Mouse (Mus musculus) kidney, postnatal 0 days (tissue): ENCODE measurements at regions not wholly inside any gene's neighbourhood (a gene's known extent, or its start where the extent isn't known, plus 50 kb on each side); places are given as distances from the start of the nearest gene placed in this dataset.
"Not testable (repeated sequence)": the region's sequence is repeated elsewhere in the genome, so short reads cannot be mapped to it uniquely, and the experiment has no call there.

Experiments
- ATAC-seq: fragments of 200-750 bp; cut with Nextera tagmentation; replicated peaks from 2 replicates; pipeline ENCODE4 v1.8.0; 2017; ENCODE audit warnings: low read depth, moderate number of reproducible peaks, moderate TSS enrichment, moderate library complexity; ENCODE audit not compliant: low FRiP score
- DNase-seq: peaks from one replicate; pipeline ENCODE4 v3.0.0-alpha.2; 2016; ENCODE audit warnings: low spot score
- H3K27ac ChIP-seq: fragments of 300-500 bp; sonication (generic); 2 replicates; pipeline ENCODE4 v1.5.1; 2014; ENCODE audit warnings: mild to moderate bottlenecking
- H3K27me3 ChIP-seq: fragments of 300-500 bp; sonication (generic); 2 replicates; pipeline ENCODE4 v1.6.1; 2014; ENCODE audit warnings: low read length, mixed read lengths; ENCODE audit not compliant: insufficient read depth
- H3K36me3 ChIP-seq: fragments of 300-500 bp; sonication (generic); 2 replicates; pipeline ENCODE4 v1.6.1; 2014; ENCODE audit warnings: low read length, mixed read lengths; ENCODE audit not compliant: insufficient read depth
- H3K4me1 ChIP-seq: fragments of 300-500 bp; sonication (generic); replicated peaks from 2 replicates; pipeline ENCODE4 v1.6.1; 2014; ENCODE audit warnings: antibody characterized with exemption, low read length, mixed read lengths; ENCODE audit not compliant: insufficient read depth
- H3K4me2 ChIP-seq: fragments of 300-500 bp; sonication (generic); 2 replicates; pipeline ENCODE4 v1.6.1; 2014; ENCODE audit warnings: mild to moderate bottlenecking, low read length, moderate library complexity, mixed read lengths
- H3K4me3 ChIP-seq: fragments of 300-500 bp; sonication (generic); replicated peaks from 2 replicates; pipeline ENCODE4 v1.5.1; 2014; ENCODE audit warnings: low read depth, low read length
- H3K9ac ChIP-seq: fragments of 300-500 bp; sonication (generic); 2 replicates; pipeline ENCODE4 v1.6.1; 2014; ENCODE audit warnings: low read depth, low read length
- H3K9me3 ChIP-seq: fragments of 300-500 bp; sonication (generic); replicated peaks from 2 replicates; pipeline ENCODE4 v1.6.1; 2016; ENCODE audit warnings: low read length, inconsistent platforms, mixed read lengths
- CTCF ChIP-seq: IDR thresholded peaks from 2 replicates; pipeline ENCODE4 v1.5.1; 2016; ENCODE audit warnings: antibody characterized with exemption, low read depth, mild to moderate bottlenecking, moderate library complexity
- WGBS: fragments of 180-500 bp; shearing (Covaris S2); extraction: QIAGEN DNeasy Blood & Tissue Kit; methylation state at CpG from one replicate; pipeline ENCODE4 v1.1.7; 2014; 5-methylcytosine and 5-hydroxymethylcytosine counted together

- Histone ChIP-seq H3K9me3 (no peaks in the 10 kb centered on the region), H3K9ac (no peak overlapping the region), H3K4me2 (no peak overlapping the region), H3K27ac (no peak overlapping the region), H3K36me3 (no peaks in the 10 kb centered on the region), H3K4me1 (0 out of 2 replicates have a peak, but pooled peaks cover 3% of the 10 kb centered on the region), H3K4me3 (no peak overlapping the region), H3K27me3 (no peaks in the 10 kb centered on the region)
- no peak for TF ChIP-seq CTCF
- DNase-seq = peak; percentile 8
- ATAC-seq = no peak
- WGBS = 8% methylated on average over 4 of the region's 4 CpGs
Observed at GRCm38 (mm10) chr3:98968811-98969210, 75.8 kb upstream of the Hao2 start.

GRCm38 (mm10) chr3:98975777-98976176 is 82.7 kb upstream of the Hao2 start:
- H3K4me3 ChIP-seq = no peak overlapping the region
- 6% methylated on average over 3 of the region's 3 CpGs for WGBS
- no peaks in the 10 kb centered on the region for H3K36me3 ChIP-seq
- H3K4me1 ChIP-seq = no peaks in the 10 kb centered on the region
- H3K9ac ChIP-seq = no peak overlapping the region
- H3K9me3 ChIP-seq = no peaks in the 10 kb centered on the region
- H3K4me2 ChIP-seq = peak overlapping the region; percentile 27; the same call in 1 of the 2 replicates
- no peak overlapping the region for H3K27ac ChIP-seq
- DNase-seq = peak; percentile 82
- ATAC-seq = no peak
- peak; percentile 79 for TF ChIP-seq CTCF
- H3K27me3 ChIP-seq = no peaks in the 10 kb centered on the region

GRCm38 (mm10) chr3:98982787-98983186 is 89.7 kb upstream of the Hao2 start:
- ATAC-seq (no peak), DNase-seq (no peak)
- no peaks in the 10 kb centered on the region for H3K36me3 ChIP-seq
- no peaks in the 10 kb centered on the region for H3K27me3 ChIP-seq
- H3K4me3 ChIP-seq = no peak overlapping the region
- H3K4me2 ChIP-seq = no peak overlapping the region
- no peak for TF ChIP-seq CTCF
- H3K4me1 ChIP-seq = no peaks in the 10 kb centered on the region
- no peaks in the 10 kb centered on the region for H3K9me3 ChIP-seq
- H3K27ac ChIP-seq = no peak overlapping the region
- no peak overlapping the region for H3K9ac ChIP-seq
- 94% methylated on average over 1 of the region's 1 CpGs for WGBS

GRCm38 (mm10) chr3:98987266-98987665 is 94.2 kb upstream of the Hao2 start:
- not testable (repeated sequence) for H3K27ac ChIP-seq, ATAC-seq, H3K27me3 ChIP-seq, H3K4me3 ChIP-seq, H3K4me2 ChIP-seq, H3K36me3 ChIP-seq, H3K9me3 ChIP-seq, H3K4me1 ChIP-seq, DNase-seq, H3K9ac ChIP-seq
- WGBS = 53% methylated on average over 2 of the region's 2 CpGs

- H3K4me1 ChIP-seq = no peaks in the 10 kb centered on the region
- H3K4me2 ChIP-seq = no peak overlapping the region
- no peak overlapping the region for H3K4me3 ChIP-seq
- no peak for TF ChIP-seq CTCF
- ATAC-seq = no peak
- no peaks in the 10 kb centered on the region for H3K27me3 ChIP-seq
- 12% methylated on average over 10 of the region's 10 CpGs for WGBS
- no peaks in the 10 kb centered on the region for H3K9me3 ChIP-seq
- H3K27ac ChIP-seq = no peak overlapping the region
- DNase-seq = peak; percentile 9
- no peak overlapping the region for H3K9ac ChIP-seq
- H3K36me3 ChIP-seq = no peaks in the 10 kb centered on the region
Observed at GRCm38 (mm10) chr3:98990801-98991200, 97.8 kb upstream of the Hao2 start.

- WGBS = 47% methylated on average over 6 of the region's 6 CpGs
- no peak for TF ChIP-seq CTCF
Observed at GRCm38 (mm10) chr3:98991276-98991675, 98.2 kb upstream of the Hao2 start.

GRCm38 (mm10) chr3:98994086-98994485 is 101.0 kb upstream of the Hao2 start:
- TF ChIP-seq CTCF = no peak
- no peak; the same call in 1 of the 2 replicates for ATAC-seq
- Histone ChIP-seq H3K4me1 (no peaks in the 10 kb centered on the region), H3K4me2 (no peak overlapping the region), H3K9ac (no peak overlapping the region), H3K4me3 (no peak overlapping the region), H3K27ac (no peak overlapping the region), H3K36me3 (no peaks in the 10 kb centered on the region), H3K9me3 (no peaks in the 10 kb centered on the region), H3K27me3 (no peaks in the 10 kb centered on the region)
- no peak for DNase-seq

More at GRCm38 (mm10) chr3:98991276-98991675, 98.2 kb upstream of the Hao2 start:
- Histone ChIP-seq H3K36me3 (no peaks in the 10 kb centered on the region), H3K4me3 (no peak overlapping the region), H3K27me3 (no peaks in the 10 kb centered on the region), H3K9me3 (no peaks in the 10 kb centered on the region), H3K4me1 (no peaks in the 10 kb centered on the region), H3K4me2 (no peak overlapping the region), H3K9ac (no peak overlapping the region), H3K27ac (no peak overlapping the region)
- no peak for ATAC-seq
- DNase-seq = peak; percentile 9
